In the genomic region with DNA sequence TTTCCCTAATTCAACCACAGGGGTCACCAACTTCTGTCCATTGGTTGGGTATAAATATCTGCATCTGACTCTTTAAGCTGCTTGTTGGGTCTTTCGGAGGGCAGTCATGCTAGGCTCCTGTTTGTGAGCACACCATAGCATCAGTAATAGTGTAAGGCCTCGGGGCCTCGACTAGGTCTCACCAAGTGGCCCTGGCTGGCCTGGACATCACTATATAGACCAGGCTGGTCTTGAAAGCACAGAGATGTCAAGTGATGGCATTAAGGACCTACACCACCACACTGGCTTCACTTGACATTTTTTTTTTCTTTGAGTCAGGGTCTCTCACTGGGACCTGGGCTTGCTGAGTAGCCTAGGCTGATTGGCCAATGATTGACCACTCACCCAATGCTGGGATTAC, we compare ENCODE assay signal across 21 mouse cellular contexts.
"Had no signal": no experiment of that assay in that cellular context is flagged by ENCODE, and none has a peak within 500 bp of the region (broad histone marks: within the 10 kb centered on the region; RNA-seq: fewer than 3 reads in every experiment).

No protein-coding gene starts in this region.

- H3K27me3 ChIP-seq: heart, embryonic 13.5 days; heart, embryonic 15.5 days; hindbrain, embryonic 12.5 days; intestine, embryonic 15.5 days; limb, embryonic 12.5 days; liver, embryonic 13.5 days; liver, embryonic 15.5 days had no signal

- H3K27ac ChIP-seq: heart, adult 2 months; heart, embryonic 13.5 days; heart, embryonic 15.5 days; hindbrain, embryonic 10.5 days; hindbrain, embryonic 12.5 days; hindbrain, embryonic 14.5 days; intestine, embryonic 15.5 days; layer of hippocampus, adult 2 months; left cerebral cortex, adult 2 months; limb, embryonic 10.5 days; limb, embryonic 12.5 days; liver, embryonic 13.5 days; liver, embryonic 15.5 days had no signal

- H3K4me1 ChIP-seq: hindbrain, embryonic 10.5 days; hindbrain, embryonic 12.5 days; intestine, embryonic 15.5 days; limb, embryonic 10.5 days; limb, embryonic 12.5 days; liver, embryonic 15.5 days had no signal

- DNase-seq: gastrocnemius, postnatal 25 days; heart, adult 2 months; heart, postnatal 4 days; kidney, adult 18-20 months; kidney, adult 8-10 months; kidney, postnatal 10 days; kidney, postnatal 25 days; kidney, postnatal 4 days; liver; liver, embryonic 13.5 days had no signal

- H3K4me3 ChIP-seq: heart, adult 2 months; heart, embryonic 13.5 days; heart, embryonic 15.5 days; hindbrain, embryonic 10.5 days; hindbrain, embryonic 12.5 days; intestine, embryonic 15.5 days; layer of hippocampus, adult 2 months; left cerebral cortex, adult 2 months; limb, embryonic 10.5 days; limb, embryonic 12.5 days; liver, embryonic 13.5 days; liver, embryonic 15.5 days had no signal

- H3K9me3 ChIP-seq: heart, embryonic 13.5 days; heart, embryonic 15.5 days; hindbrain, embryonic 10.5 days; hindbrain, embryonic 12.5 days; intestine, embryonic 15.5 days; limb, embryonic 10.5 days; limb, embryonic 12.5 days; liver, embryonic 13.5 days; liver, embryonic 15.5 days had no signal
